In genomic region chr7:87277225-87277624, GRCm38 (mm10) we compare ENCODE assay signal across 9 mouse cellular contexts. TPM values are rescaled to one million over a fixed set of nuclear protein-coding genes. Genes with fewer than 3 reads are reported as not detected.
A peak's percentile ranks its signal among the peaks of the same experiment; 100 is the strongest.
DNase-seq lines count a peak whose midpoint lies in the region; ATAC-seq and TF ChIP-seq lines count a peak whose summit lies in the region.
"Had no signal": no experiment of that assay in that cellular context is flagged by ENCODE, and none has a peak within 500 bp of the region (broad histone marks: within the 10 kb centered on the region; RNA-seq: fewer than 3 reads in every experiment).

No protein-coding gene starts in this region.

- no peaks in the 10 kb centered on the region for H3K27me3 ChIP-seq in liver, adult 2 months (ENCODE audit: control insufficient read depth, insufficient read depth, low read length)
- no peaks in the 10 kb centered on the region for H3K27me3 ChIP-seq in liver, embryonic 11.5 days (replicated peaks; ENCODE audit: control insufficient read depth, insufficient read depth, low read length)
- H3K27me3 ChIP-seq: liver, embryonic 15.5 days had no signal

- DNase-seq in adrenal gland, adult 2 months, result peak; percentile 3
- DNase-seq in adrenal gland, postnatal 25 days, result no peak
- DNase-seq in liver, adult 2 months (ENCODE audit: extremely low read depth, low read depth, low spot score), result peak; percentile 60
- DNase-seq in liver, embryonic 11.5 days (ENCODE audit: low spot score), result no peak
- peak; percentile 15 for DNase-seq in embryo, embryonic 9.5 days (ENCODE audit: extremely low spot score)
- peak; percentile 20 to 45 for DNase-seq in kidney, postnatal 4 days
- DNase-seq in retina, embryonic 14.5 days (ENCODE audit: low spot score), result peak; percentile 76
- no peak for DNase-seq in testis, postnatal 14 days (ENCODE audit: low spot score)

- no peak for TF ChIP-seq POLR2A in liver, adult 2 months (IDR thresholded peaks at IDR 0.05; ENCODE audit: extremely low read depth, insufficient read depth, low read length)

- H3K9me3 ChIP-seq in liver, embryonic 11.5 days (ENCODE audit: control insufficient read depth, low read length), result no peaks in the 10 kb centered on the region
- H3K9me3 ChIP-seq: liver, embryonic 15.5 days had no signal

- WGBS in liver, adult 2 months, result 0% methylated on average over 1 of the region's 1 CpGs
- 5% methylated on average over 1 of the region's 1 CpGs for WGBS in liver, embryonic 11.5 days

- no peaks in the 10 kb centered on the region for H3K36me3 ChIP-seq in liver, adult 2 months (ENCODE audit: control insufficient read depth, insufficient read depth, low read length)
- no peaks in the 10 kb centered on the region for H3K36me3 ChIP-seq in liver, embryonic 11.5 days (ENCODE audit: control insufficient read depth, insufficient read depth, low read length)
- H3K36me3 ChIP-seq: liver, embryonic 15.5 days had no signal

- no peak overlapping the region for H3K9ac ChIP-seq in liver, adult 2 months (ENCODE audit: low read depth, low read length)
- H3K9ac ChIP-seq in liver, embryonic 11.5 days (ENCODE audit: low read depth, low read length), result no peak overlapping the region
- H3K9ac ChIP-seq: liver, embryonic 15.5 days had no signal

- no peaks in the 10 kb centered on the region for H3K4me1 ChIP-seq in liver, adult 2 months (ENCODE audit: control insufficient read depth, insufficient read depth, low read length)
- no peaks in the 10 kb centered on the region for H3K4me1 ChIP-seq in liver, embryonic 11.5 days (replicated peaks; ENCODE audit: control insufficient read depth, insufficient read depth, low read length)
- H3K4me1 ChIP-seq: liver, embryonic 15.5 days had no signal

- no peak overlapping the region for H3K27ac ChIP-seq in liver, adult 2 months (replicated peaks; ENCODE audit: insufficient read depth, low read depth, low read length)
- H3K27ac ChIP-seq in liver, embryonic 11.5 days (ENCODE audit: low read depth, low read length), result no peak overlapping the region
- H3K27ac ChIP-seq: liver, embryonic 15.5 days had no signal

- no peaks in the 10 kb centered on the region for H3K79me2 ChIP-seq in liver, adult 2 months (ENCODE audit: control insufficient read depth, insufficient read depth, low read length)

- peak; percentile 49 for TF ChIP-seq CTCF in liver, adult 2 months (IDR thresholded peaks at IDR 0.05; ENCODE audit: low read depth, low read length)

- H3K4me3 ChIP-seq in liver, adult 2 months (ENCODE audit: insufficient read depth, low read depth, low read length), result no peak overlapping the region
- H3K4me3 ChIP-seq in liver, embryonic 11.5 days (ENCODE audit: low read depth, low read length), result no peak overlapping the region
- H3K4me3 ChIP-seq: liver, embryonic 15.5 days had no signal

- no peak overlapping the region for H3K4me2 ChIP-seq in liver, embryonic 11.5 days
- H3K4me2 ChIP-seq: liver, embryonic 15.5 days had no signal

- ATAC-seq in liver, embryonic 11.5 days (replicated peaks; ENCODE audit: low FRiP score), result no peak

RNA-seq across cellular contexts. Expression of gene Nox4, which starts 31.3 kb away (rescaled TPM):
- total RNA-seq in adrenal gland, adult 2 months (2021), result 1 to 10 TPM in 1 of 2 experiments, under 1 TPM in 1; 0.86 to 2.2 TPM
- 3.8 and 5.5 TPM in 2 replicates for polyA plus RNA-seq in adrenal gland, adult 2 months (2012; rRNA removed)
- 1.4 and 2.6 TPM in 2 replicates for total RNA-seq in adrenal gland, postnatal 25 days (2021)
- total RNA-seq in liver, adult 2 months (2014; rRNA removed), result 5.0 and 10.8 TPM in 2 replicates
- 0.95 and 1.2 TPM in 2 replicates for polyA plus RNA-seq in liver, adult 2 months (2012; rRNA removed)
- 0.81 and 1.2 TPM in 2 replicates for polyA plus RNA-seq in liver, embryonic 11.5 days (2014; fragmentation: Nextera tagmentation; extraction: Ambion mirVana)

Comparison
In these comparisons a context has a peak if more than half of its experiments do, and no peak if none do; other contexts are left out.
1. DNase-seq: peak in adrenal gland, adult 2 months (single experiment), liver, adult 2 months (single experiment), embryo, embryonic 9.5 days (single experiment), kidney, postnatal 4 days (2 of 2) and retina, embryonic 14.5 days (single experiment); none in adrenal gland, postnatal 25 days (single experiment), liver, embryonic 11.5 days (single experiment) and testis, postnatal 14 days (single experiment).